Mouse (Mus musculus) olfactory bulb, adult 2 months (tissue): ENCODE results near the gene St7.

Source experiments
- CTCF ChIP-seq: fragments of 200-500 bp; IDR thresholded peaks from 2 replicates; pipeline ENCODE4 v1.5.1; 2012; ENCODE audit warnings: low read depth, mild to moderate bottlenecking, low read length, moderate library complexity; ENCODE audit not compliant: insufficient read depth
- POLR2A ChIP-seq: fragments of 200-500 bp; IDR thresholded peaks from 2 replicates; pipeline ENCODE4 v1.6.1; 2012; ENCODE audit warnings: mild to moderate bottlenecking, low read depth, low read length, moderate library complexity; ENCODE audit not compliant: insufficient read depth

DNA sequence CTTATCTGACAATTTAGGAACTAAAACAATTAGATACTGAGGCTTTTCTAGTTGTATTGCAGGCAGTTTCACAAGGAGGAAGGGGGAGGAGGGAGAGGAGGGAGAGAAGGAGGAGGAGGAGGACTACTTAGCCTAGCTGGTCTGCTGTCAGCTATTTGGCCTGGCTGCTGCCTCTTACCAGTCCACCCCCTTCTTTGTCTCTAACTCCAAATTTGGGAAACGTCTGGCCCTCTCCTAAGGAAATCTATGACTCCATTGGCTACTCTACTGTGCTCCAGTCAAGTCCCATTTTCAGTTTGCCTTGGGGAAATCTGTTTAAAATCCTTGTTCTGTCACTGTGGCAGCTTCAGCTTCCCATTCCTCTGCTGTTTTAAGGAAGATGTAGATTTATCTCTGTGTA, 175.1 kb downstream of the St7 start:
- no peak for TF ChIP-seq POLR2A
- TF ChIP-seq CTCF = no peak
